Mouse (Mus musculus) macrophage (primary cell): ENCODE measurements around the gene Nsfl1c. TPM values are rescaled to one million over a fixed set of nuclear protein-coding genes. Genes with fewer than 3 reads are reported as not detected.
"Not testable (repeated sequence)": the region's sequence is repeated elsewhere in the genome, so short reads cannot be mapped to it uniquely, and the experiment has no call there.

Source experiments
- H3K27ac ChIP-seq: fragments of 350-480 bp; formaldehyde crosslinking; 2 replicates; pipeline ENCODE4 v1.9.0; 2021
- H3K36me3 ChIP-seq: fragments of 350-480 bp; formaldehyde crosslinking; 2 replicates; pipeline ENCODE4 v1.9.0; 2021; ENCODE audit errors: inconsistent target
- H3K4me3 ChIP-seq: fragments of 350-480 bp; formaldehyde crosslinking; 2 replicates; pipeline ENCODE4 v1.9.0; 2021; ENCODE audit errors: inconsistent target
- H3K79me2 ChIP-seq: fragments of 350-480 bp; formaldehyde crosslinking; 2 replicates; pipeline ENCODE4 v1.9.0; 2021; ENCODE audit errors: inconsistent target
- WGBS: methylation state at CpG from one replicate; pipeline ENCODE4 v1.1.7; 2026; ENCODE audit warnings: inconsistent platforms; ENCODE audit not compliant: missing documents; 5-methylcytosine and 5-hydroxymethylcytosine counted together
- polyA plus RNA-seq: library from polyadenylated mRNA; stranded (reverse); fragments of 250-400 nt; gene quantifications from 3 replicates; pipeline ENCODE4 v1.2.4, GENCODE M21; 2018; ENCODE audit warnings: inconsistent platforms
- total RNA-seq, 78 experiments: library from RNA; depleted of rRNA; stranded (reverse); fragments of 250-400 nt; gene quantifications; 1 replicate in 9 of 78; 2 replicates in 24 of 78; 3 replicates in 43 of 78; 4 replicates in 2 of 78; pipeline ENCODE4 v1.2.4; 2018; ENCODE audit warnings: inconsistent platforms in 56 of 78

Nsfl1c gene
- 100 to 1,000 TPM in 23 of 26 experiments, 10 to 100 TPM in 3; 95.0 to 163 (median 138) TPM for total RNA-seq (2018; cell fraction: chromatin; rRNA removed)
- 10 to 100 TPM; 48.5 to 86.7 (median 66.3) TPM for total RNA-seq (2018; cell fraction: cytosol; rRNA removed)
- 100 to 1,000 TPM in 1 of 26 experiments, 10 to 100 TPM in 25; 61.4 to 128 (median 80.4) TPM for total RNA-seq (2018; cell fraction: nucleus; rRNA removed)
- 55.7 to 112 TPM (median 97.3 TPM) in 3 replicates for polyA plus RNA-seq

- Histone ChIP-seq H3K4me3 (peak within 1 kb of the TSS; percentile 45), H3K36me3 (peaks cover 20% of the 10 kb centered on the region), H3K27ac (no peak within 1 kb of the TSS), H3K79me2 (peaks cover 47% of the 10 kb centered on the region)
- 0% methylated on average over 50 of the region's 73 CpGs for WGBS
Measured at GRCm38 (mm10) chr2:151494035-151494803, at the start of gene Nsfl1c. Gene Nsfl1c (plus strand): TSS chr2:151494182.

GRCm38 (mm10) chr2:151476053-151476452 is 17.9 kb upstream of the Nsfl1c start, which contains the start of gene 4921509C19Rik:
Gene 4921509C19Rik (minus strand): TSS chr2:151476153.
- not testable (repeated sequence) for H3K79me2 ChIP-seq, H3K27ac ChIP-seq, H3K36me3 ChIP-seq, H3K4me3 ChIP-seq
- WGBS = 92% methylated on average over 4 of the region's 5 CpGs

- Histone ChIP-seq H3K4me3 (no peak overlapping the region), H3K79me2 (no peaks in the 10 kb centered on the region), H3K36me3 (no peaks in the 10 kb centered on the region), H3K27ac (no peak overlapping the region)
Measured at GRCm38 (mm10) chr2:151486496-151486895, 7.5 kb upstream of the Nsfl1c start.

GRCm38 (mm10) chr2:151498358-151498757 is 4.4 kb downstream of the Nsfl1c start:
- no peak overlapping the region for H3K27ac ChIP-seq
- no peak overlapping the region for H3K4me3 ChIP-seq
- WGBS = 94% methylated on average over 3 of the region's 3 CpGs
- peaks cover 58% of the 10 kb centered on the region for H3K79me2 ChIP-seq
- peaks cover 60% of the 10 kb centered on the region for H3K36me3 ChIP-seq

GRCm38 (mm10) chr2:151500442-151501007 is 6.5 kb downstream of the Nsfl1c start:
- Histone ChIP-seq H3K36me3 (peaks cover 80% of the 10 kb centered on the region), H3K27ac (no peak overlapping the region), H3K4me3 (no peak overlapping the region), H3K79me2 (peaks cover 48% of the 10 kb centered on the region)
- 94% methylated on average over 6 of the region's 6 CpGs for WGBS

- no peak overlapping the region for H3K27ac ChIP-seq
- WGBS = 69% methylated on average over 4 of the region's 4 CpGs
- peaks cover 11% of the 10 kb centered on the region; the same call in 1 of the 2 replicates for H3K79me2 ChIP-seq
- no peak overlapping the region for H3K4me3 ChIP-seq
- peaks cover 88% of the 10 kb centered on the region for H3K36me3 ChIP-seq
Measured at GRCm38 (mm10) chr2:151504226-151504625, 10.2 kb downstream of the Nsfl1c start.

- H3K27ac ChIP-seq = no peak overlapping the region
- no peaks in the 10 kb centered on the region for H3K79me2 ChIP-seq
- peaks cover 55% of the 10 kb centered on the region for H3K36me3 ChIP-seq
- no peak overlapping the region for H3K4me3 ChIP-seq
Measured at GRCm38 (mm10) chr2:151512199-151512598, 18.2 kb downstream of the Nsfl1c start.

- Histone ChIP-seq H3K79me2 (no peaks in the 10 kb centered on the region), H3K36me3 (peaks cover 47% of the 10 kb centered on the region), H3K27ac (no peak overlapping the region), H3K4me3 (no peak overlapping the region)
- 96% methylated on average over 3 of the region's 3 CpGs for WGBS
Measured at GRCm38 (mm10) chr2:151513525-151514285, 19.7 kb downstream of the Nsfl1c start.

- H3K36me3 ChIP-seq = peaks cover 12% of the 10 kb centered on the region
Measured at GRCm38 (mm10) chr2:151519000-151519399, 25.0 kb downstream of the Nsfl1c start.

GRCm38 (mm10) chr2:151524324-151525041 is 30.5 kb downstream of the Nsfl1c start:
- Histone ChIP-seq H3K79me2 (no peaks in the 10 kb centered on the region), H3K27ac (no peak overlapping the region), H3K36me3 (no peaks in the 10 kb centered on the region), H3K4me3 (no peak overlapping the region)
- WGBS = 81% methylated on average over 4 of the region's 4 CpGs

More at GRCm38 (mm10) chr2:151519000-151519399, 25.0 kb downstream of the Nsfl1c start:
- 91% methylated on average over 2 of the region's 2 CpGs for WGBS
- H3K27ac ChIP-seq = no peak overlapping the region
- no peaks in the 10 kb centered on the region for H3K79me2 ChIP-seq
- H3K4me3 ChIP-seq = no peak overlapping the region

- WGBS = 94% methylated on average over 2 of the region's 2 CpGs
- H3K27ac ChIP-seq = no peak overlapping the region
- no peak overlapping the region for H3K4me3 ChIP-seq
- no peaks in the 10 kb centered on the region for H3K36me3 ChIP-seq
- H3K79me2 ChIP-seq = no peaks in the 10 kb centered on the region
Measured at GRCm38 (mm10) chr2:151525520-151525919, 31.5 kb downstream of the Nsfl1c start.

GRCm38 (mm10) chr2:151528066-151528465 is 34.1 kb downstream of the Nsfl1c start:
- no peak overlapping the region for H3K27ac ChIP-seq
- H3K79me2 ChIP-seq = no peaks in the 10 kb centered on the region
- H3K36me3 ChIP-seq = no peaks in the 10 kb centered on the region
- 86% methylated on average over 1 of the region's 1 CpGs for WGBS
- H3K4me3 ChIP-seq = no peak overlapping the region

- Histone ChIP-seq H3K36me3 (no peaks in the 10 kb centered on the region), H3K79me2 (no peaks in the 10 kb centered on the region), H3K27ac (no peak overlapping the region), H3K4me3 (no peak overlapping the region)
Measured at GRCm38 (mm10) chr2:151529169-151529568, 35.2 kb downstream of the Nsfl1c start.
